Mouse (Mus musculus): ENCODE measurements around the gene Parva.

GRCm38 (mm10) chr7:112472024-112472707, 44.9 kb downstream of the Parva start:
- TF ChIP-seq ZNF384 (IDR thresholded peaks at IDR 0.05; ENCODE audit: low read depth, low read length) (no peak), MAFK (IDR thresholded peaks at IDR 0.05; ENCODE audit: insufficient read depth, low read depth, low read length) (no peak), HCFC1 (IDR thresholded peaks at IDR 0.05; ENCODE audit: borderline replicate concordance, insufficient read depth, low read length) (no peak), CHD2 (IDR thresholded peaks at IDR 0.05; ENCODE audit: low read depth, low read length) (no peak)

Data from ES-E14 (cell line).